Mouse (Mus musculus) Patski (cell line): ENCODE measurements around the gene Slc22a20. TPM values are rescaled to one million over a fixed set of nuclear protein-coding genes. Genes with fewer than 3 reads are reported as not detected.

ENCODE experiments used
- ATAC-seq: fragments of 100-300 bp; one replicate; pipeline ENCODE4 v1.8.0; 2021
- CTCF ChIA-PET: fragments of 350-600 bp; sonication (Branson Sonifier 250); formaldehyde crosslinking; loops from one replicate; lab custom pipeline; 2022; ENCODE audit warnings: inconsistent platforms; lab: Charles Lee
- POLR2A ChIA-PET: fragments of 350-600 bp; sonication (Branson Sonifier 250); formaldehyde crosslinking; loops from one replicate; lab custom pipeline; 2022; ENCODE audit warnings: antibody characterized with exemption, inconsistent platforms; lab: Charles Lee
- DNase-seq: peaks from one replicate; pipeline ENCODE4 v3.0.0-alpha.2; 2011; ENCODE audit warnings: low read depth, low spot score
- H3K27me3 ChIP-seq: fragments of 371-371 bp; one replicate; pipeline ENCODE4 v1.5.1; 2021
- CTCF ChIP-seq: fragments of 100-300 bp; IDR thresholded peaks from one replicate; pipeline ENCODE4 v1.5.1; 2021
- in situ Hi-C: fragments of 300-500 bp; cut with MboI; formaldehyde crosslinking; loops from 3 replicates; pipeline ENCODE4 v1.11.1; 2018; ENCODE audit warnings: low pct_unique_long_range_greater_than_20kb, mixed read lengths
- polyA plus RNA-seq: library from polyadenylated mRNA; unstranded; gene quantifications from one replicate; pipeline ENCODE4 v1.2.3, GENCODE M21; 2021

Gene Slc22a20
- polyA plus RNA-seq, 1 experiment from 2014 or later: not detected

GRCm38 (mm10) chr19:6015511-6016315 lies 29.8 kb upstream of the Slc22a20 start, which contains the start of gene Capn1:
Gene Capn1 (minus strand): TSS chr19:6015897.
- DNase-seq: peak; percentile 24
- no peak for TF ChIP-seq CTCF
- ChIA-PET POLR2A (interaction anchor here (0.6 to 2.8 kb wide), 8 partner anchors 19 to 113 kb away, joined by 3 to 12 read pairs (median 4); partner anchors contain the start of genes Pola2, Snx15 and Syvn1), CTCF (interaction anchor here (0.8 to 2.9 kb wide), 13 partner anchors 10 to 92 kb away, joined by 3 to 34 read pairs (median 3); partner anchors contain the start of genes Cdc42ep2 and Pola2)
- in situ Hi-C loops: loop anchor here (5.0 kb wide), 2 partner anchors 53 to 93 kb away; partner anchors contain the start of genes Cdc42ep2 and Pola2
- no peaks in the 10 kb centered on the region for H3K27me3 ChIP-seq
- ATAC-seq: peak; percentile 51

- peak; percentile 45 for ATAC-seq
- in situ Hi-C loops: loop anchor here (5.0 kb wide), 2 partner anchors 53 to 93 kb away; partner anchors contain the start of genes Cdc42ep2 and Pola2
- POLR2A ChIA-PET: interaction anchor here (0.6 to 2.8 kb wide), 5 partner anchors 22 to 113 kb away, joined by 3 to 12 read pairs (median 4); partner anchors contain the start of genes Pola2, Snx15 and Syvn1
Observed at GRCm38 (mm10) chr19:6014991-6015510, 29.1 kb upstream of the Slc22a20 start.

GRCm38 (mm10) chr19:6013691-6014090 lies 27.7 kb upstream of the Slc22a20 start:
- in situ Hi-C loops: no loop called here
- DNase-seq (no peak), ATAC-seq (no peak)
- no peaks in the 10 kb centered on the region for H3K27me3 ChIP-seq
- ChIA-PET CTCF (no interaction called here), POLR2A (no interaction called here)
- no peak for TF ChIP-seq CTCF

More at GRCm38 (mm10) chr19:6014991-6015510, 29.1 kb upstream of the Slc22a20 start:
- H3K27me3 ChIP-seq: no peaks in the 10 kb centered on the region
- TF ChIP-seq CTCF: no peak
- CTCF ChIA-PET: interaction anchor here (0.8 to 2.9 kb wide), 12 partner anchors 9 to 92 kb away, joined by 3 to 34 read pairs (median 4); partner anchors contain the start of genes Cdc42ep2 and Pola2
- DNase-seq: no peak

- ATAC-seq (no peak), DNase-seq (no peak)
- ChIA-PET CTCF (no interaction called here), POLR2A (no interaction called here)
- in situ Hi-C loops: no loop called here
- H3K27me3 ChIP-seq: no peaks in the 10 kb centered on the region
- no peak for TF ChIP-seq CTCF
Observed at GRCm38 (mm10) chr19:6009137-6009536, 23.2 kb upstream of the Slc22a20 start.

- DNase-seq (no peak), ATAC-seq (no peak)
- in situ Hi-C loops: no loop called here
- H3K27me3 ChIP-seq: no peaks in the 10 kb centered on the region
- ChIA-PET POLR2A (interaction anchor here (0.6 kb wide), 1 partner anchor 41 kb away, joined by 5 read pairs; no protein-coding TSS in a partner anchor), CTCF (interaction anchor here (1.2 kb wide), 1 partner anchor 11 kb away, joined by 6 read pairs; no protein-coding TSS in a partner anchor)
- TF ChIP-seq CTCF: no peak
Observed at GRCm38 (mm10) chr19:6007013-6007412, 21.1 kb upstream of the Slc22a20 start.

GRCm38 (mm10) chr19:6005541-6005940 lies 19.6 kb upstream of the Slc22a20 start:
- ChIA-PET CTCF (interaction anchor here (0.9 to 1.1 kb wide), 2 partner anchors 9 to 41 kb away, joined by 3 read pairs; partner anchors contain the start of gene Pola2), POLR2A (no interaction called here)
- ATAC-seq (no peak), DNase-seq (no peak)
- in situ Hi-C loops: no loop called here
- no peaks in the 10 kb centered on the region for H3K27me3 ChIP-seq
- no peak for TF ChIP-seq CTCF

- CTCF ChIA-PET: interaction anchor here (1.0 to 3.1 kb wide), 5 partner anchors 11 to 34 kb away, joined by 3 to 11 read pairs (median 4); partner anchors contain the start of gene Capn1
- in situ Hi-C loops: no loop called here
- no peaks in the 10 kb centered on the region for H3K27me3 ChIP-seq
- POLR2A ChIA-PET: no interaction called here
- TF ChIP-seq CTCF: no peak
- DNase-seq (no peak), ATAC-seq (no peak)
Observed at GRCm38 (mm10) chr19:5999969-6000368, 14.0 kb upstream of the Slc22a20 start.

GRCm38 (mm10) chr19:5998180-5998579 lies 12.2 kb upstream of the Slc22a20 start:
- ChIA-PET POLR2A (interaction anchor here (0.6 kb wide), 1 partner anchor 77 kb away, joined by 3 read pairs; no protein-coding TSS in a partner anchor), CTCF (interaction anchor here (0.8 to 3.1 kb wide), 4 partner anchors 10 to 43 kb away, joined by 3 to 11 read pairs (median 4); no protein-coding TSS in a partner anchor)
- no peak for TF ChIP-seq CTCF
- H3K27me3 ChIP-seq: no peaks in the 10 kb centered on the region
- no peak for ATAC-seq
- in situ Hi-C loops: no loop called here
- DNase-seq: no peak

GRCm38 (mm10) chr19:5994711-5995110 lies 8.8 kb upstream of the Slc22a20 start:
- no peak for ATAC-seq
- POLR2A ChIA-PET: no interaction called here
- CTCF ChIA-PET: no interaction called here
- in situ Hi-C loops: no loop called here
- DNase-seq: no peak
- no peak for TF ChIP-seq CTCF
- no peaks in the 10 kb centered on the region for H3K27me3 ChIP-seq

GRCm38 (mm10) chr19:5992012-5992411 lies 6.1 kb upstream of the Slc22a20 start:
- no peak for TF ChIP-seq CTCF
- POLR2A ChIA-PET: interaction anchor here (0.7 to 1.0 kb wide), 3 partner anchors 10 to 27 kb away, joined by 3 read pairs; no protein-coding TSS in a partner anchor
- CTCF ChIA-PET: interaction anchor here (0.7 to 1.6 kb wide), 5 partner anchors 10 to 26 kb away, joined by 3 to 7 read pairs (median 4); partner anchors contain the start of gene Capn1

More at GRCm38 (mm10) chr19:5992012-5992411, 6.1 kb upstream of the Slc22a20 start:
- ATAC-seq (no peak), DNase-seq (no peak)
- no peaks in the 10 kb centered on the region for H3K27me3 ChIP-seq
- in situ Hi-C loops: no loop called here
